Mouse (Mus musculus) gonadal fat pad, adult 2 months (tissue): Measurements from ENCODE around the gene Brd2. TPM values are rescaled to one million over a fixed set of nuclear protein-coding genes. Genes with fewer than 3 reads are reported as not detected.

Source experiments
- DNase-seq: peaks from one replicate; pipeline ENCODE4 v3.0.0-alpha.2; 2012; ENCODE audit warnings: low read depth
- polyA plus RNA-seq: library from polyadenylated mRNA; depleted of rRNA; stranded (reverse); fragments of >200 nt; gene quantifications from 2 replicates; pipeline ENCODE4 v1.2.3, GENCODE M21; 2012

Brd2 gene
- polyA plus RNA-seq, 1 experiment, result 110 TPM

DNA sequence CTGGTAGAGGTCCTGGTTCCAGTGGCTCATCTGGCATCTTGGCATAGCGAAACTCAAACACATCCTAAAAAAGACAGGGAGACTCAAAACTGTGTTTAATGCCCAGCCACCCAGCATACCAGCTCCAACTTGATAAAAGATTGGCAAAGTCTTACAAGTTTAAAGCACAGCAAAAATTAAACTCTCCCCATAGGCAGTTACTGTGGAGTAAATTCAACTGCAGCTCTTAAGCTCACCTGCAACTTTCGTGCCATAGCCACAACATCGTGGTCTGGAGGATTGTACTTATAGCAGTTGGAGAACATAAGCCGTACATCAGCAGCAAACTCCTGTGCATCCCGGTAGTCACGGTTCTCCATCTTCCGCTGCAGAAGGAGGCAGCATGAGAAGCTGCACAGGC is 8.3 kb downstream of the Brd2 start:
- no peak for DNase-seq

DNA sequence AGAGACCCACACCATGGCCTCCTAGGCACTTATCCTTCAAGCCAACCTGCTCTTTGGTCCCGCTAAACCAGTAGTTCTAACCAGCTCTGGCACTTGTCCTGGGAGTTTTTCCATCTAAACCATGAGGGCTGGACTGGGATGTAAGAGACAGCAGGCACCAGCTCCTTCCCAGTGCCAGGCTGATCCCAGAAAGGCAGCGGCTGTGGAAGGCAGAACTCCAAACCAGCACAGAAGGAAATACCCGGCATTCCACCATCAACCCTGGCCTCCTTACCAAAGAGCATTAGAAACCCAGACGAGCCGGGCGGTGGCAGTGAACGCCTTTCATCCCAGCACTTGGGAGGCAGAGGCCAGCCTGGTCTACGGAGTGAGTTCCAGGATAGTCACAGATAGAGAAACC is 12.1 kb downstream of the Brd2 start:
- no peak for DNase-seq

- no peak for DNase-seq
Observed at GRCm38 (mm10) chr17:34109806-34110195, 12.6 kb downstream of the Brd2 start.

DNA sequence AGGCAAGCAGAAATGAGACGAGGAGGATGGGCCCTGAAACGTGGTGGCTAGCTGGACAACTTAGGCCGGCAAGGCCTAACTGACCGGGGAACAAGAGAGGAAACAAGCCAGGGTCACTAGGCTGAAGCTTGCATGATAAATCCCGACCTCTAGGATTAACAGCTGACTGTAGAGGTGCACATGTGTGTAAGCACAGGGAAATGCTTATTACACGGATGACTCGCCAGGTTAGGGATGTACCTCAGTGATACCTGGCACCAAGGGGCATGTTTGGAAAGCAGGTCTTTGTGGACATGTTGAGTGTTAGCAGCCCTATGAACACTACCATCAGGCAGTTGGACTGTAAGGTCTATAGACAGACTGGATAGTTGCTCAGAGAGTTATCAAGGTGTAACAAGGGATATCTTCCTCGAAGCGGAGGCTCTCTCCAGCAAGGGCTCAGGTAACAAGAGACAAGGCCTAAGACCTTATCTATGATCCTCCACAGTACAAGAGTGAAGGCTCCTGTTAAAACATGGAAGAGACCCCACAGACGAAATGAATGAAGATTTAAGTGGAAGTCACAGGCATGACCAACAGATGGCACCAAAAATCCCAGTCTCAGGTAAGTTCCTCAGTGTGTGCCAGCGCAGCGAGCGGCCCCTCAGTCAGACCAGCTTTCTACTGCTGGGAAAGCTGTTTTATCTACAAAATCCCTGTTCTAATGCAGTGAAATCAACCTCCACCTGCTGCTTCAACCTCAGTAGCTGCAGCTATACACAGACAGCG is 13.2 kb downstream of the Brd2 start:
- DNase-seq, result no peak

GRCm38 (mm10) chr17:34108460-34108859 is 14.0 kb downstream of the Brd2 start:
- DNase-seq, result no peak

GRCm38 (mm10) chr17:34107109-34107867 is 15.1 kb downstream of the Brd2 start:
- DNase-seq, result no peak

DNA sequence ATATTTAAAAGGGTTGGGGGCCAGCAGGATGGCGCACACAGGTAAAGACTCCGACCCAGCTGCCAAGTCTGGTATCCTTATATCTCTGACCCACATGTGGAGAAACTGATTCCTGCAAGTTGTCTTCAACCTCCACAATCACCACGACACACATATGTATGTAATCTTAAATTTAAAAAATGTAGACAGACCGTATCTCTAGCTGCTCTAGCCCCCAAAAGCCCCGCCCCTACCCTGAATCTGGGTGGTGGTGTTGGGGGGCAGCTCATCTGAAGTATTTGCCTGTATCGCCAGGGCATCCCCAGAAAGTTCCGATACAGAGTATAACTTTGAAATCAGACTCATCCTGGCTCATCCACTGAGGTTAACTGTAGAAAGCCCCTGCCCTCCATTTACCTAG is 15.9 kb downstream of the Brd2 start:
- DNase-seq, result no peak

- no peak for DNase-seq
Observed at GRCm38 (mm10) chr17:34104804-34105203, 17.6 kb downstream of the Brd2 start.

GRCm38 (mm10) chr17:34102831-34103230 is 19.6 kb downstream of the Brd2 start:
- DNase-seq, result no peak

GRCm38 (mm10) chr17:34101604-34102032 is 20.8 kb downstream of the Brd2 start:
- DNase-seq, result no peak

DNA sequence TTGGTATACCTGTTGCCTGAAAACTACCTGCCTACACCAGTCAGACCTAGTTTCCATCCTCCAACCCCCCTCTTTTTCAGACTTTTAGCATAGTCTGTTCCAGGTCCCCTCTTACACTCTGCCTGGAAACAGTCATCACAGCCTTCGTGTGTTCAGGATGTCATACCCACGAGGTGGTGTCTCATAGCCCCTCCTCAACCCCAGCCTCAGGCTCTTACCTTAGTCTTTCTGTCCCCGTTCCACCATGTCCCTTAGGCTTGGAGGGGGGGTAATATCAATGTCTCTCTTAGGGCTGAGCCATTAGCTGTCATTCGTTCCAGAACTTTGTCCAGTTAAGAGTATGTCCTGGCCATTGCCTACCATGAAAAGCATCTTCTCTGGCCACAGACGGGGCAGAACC is 21.2 kb downstream of the Brd2 start:
- no peak for DNase-seq

DNA sequence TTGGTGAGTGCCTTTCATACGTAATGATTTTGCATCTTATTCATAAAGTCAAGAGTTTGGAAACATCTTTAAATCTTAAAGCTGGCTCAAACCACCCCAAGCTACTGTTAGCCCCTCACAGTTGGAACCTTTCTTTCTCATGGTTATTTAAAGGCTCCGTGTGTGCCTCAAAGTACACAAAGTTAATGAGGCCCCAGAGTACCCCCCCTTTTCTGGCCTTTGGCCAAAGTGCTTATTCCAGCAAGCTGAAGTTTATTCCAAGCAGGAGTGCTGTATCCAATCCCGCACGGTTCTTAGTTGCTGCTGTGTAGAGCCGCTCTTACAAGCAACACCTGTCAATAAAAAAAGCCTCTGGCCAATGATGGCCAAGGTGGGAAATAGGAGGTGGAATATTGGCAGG is 22.9 kb downstream of the Brd2 start:
- DNase-seq, result no peak

GRCm38 (mm10) chr17:34098709-34099479 is 23.5 kb downstream of the Brd2 start:
- DNase-seq, result no peak

DNA sequence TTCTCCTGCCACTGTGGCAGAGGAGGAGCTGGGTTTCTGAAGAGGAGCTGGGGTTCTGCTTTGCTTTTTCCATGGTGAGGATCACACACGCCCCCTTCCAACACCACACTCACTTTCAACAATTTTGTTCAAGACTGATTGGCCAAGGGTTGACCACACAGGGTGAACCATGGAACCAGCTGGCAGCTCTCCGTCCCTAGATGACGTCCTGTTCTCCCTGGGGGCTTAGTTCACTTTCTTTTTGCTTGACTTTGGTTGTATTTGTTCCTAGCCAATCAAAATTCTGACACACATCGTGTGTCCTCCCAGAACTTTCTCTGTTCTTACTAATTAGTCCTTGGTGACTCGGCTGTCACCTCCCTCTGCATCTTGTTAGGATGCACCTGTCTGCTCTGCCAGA is 25.2 kb downstream of the Brd2 start:
- DNase-seq, result no peak

DNA sequence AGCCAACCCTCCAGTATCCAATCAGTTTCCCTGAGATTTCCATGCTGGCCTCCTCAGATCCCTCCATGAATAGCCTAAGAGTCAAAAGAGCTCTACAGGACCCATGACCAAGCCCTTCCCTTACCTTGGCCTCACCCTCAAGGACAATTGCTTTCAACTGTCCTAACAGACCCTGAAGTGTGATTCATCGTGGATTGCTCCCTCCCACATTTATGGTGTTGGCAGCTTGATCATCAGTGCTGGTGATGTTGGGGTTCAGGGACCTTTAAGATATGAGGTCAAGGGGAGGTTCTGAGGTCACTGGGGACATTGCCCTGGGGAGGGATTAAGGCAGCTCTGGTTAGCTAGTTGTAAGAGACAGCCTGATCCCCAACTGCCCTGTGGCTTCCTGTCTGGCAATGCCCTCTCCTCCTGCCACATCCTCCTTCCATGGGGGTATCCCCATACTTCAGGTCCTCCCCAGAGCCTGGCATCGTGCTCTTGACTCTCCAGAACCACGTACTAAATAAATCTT is 25.9 kb downstream of the Brd2 start:
- DNase-seq, result no peak

DNA sequence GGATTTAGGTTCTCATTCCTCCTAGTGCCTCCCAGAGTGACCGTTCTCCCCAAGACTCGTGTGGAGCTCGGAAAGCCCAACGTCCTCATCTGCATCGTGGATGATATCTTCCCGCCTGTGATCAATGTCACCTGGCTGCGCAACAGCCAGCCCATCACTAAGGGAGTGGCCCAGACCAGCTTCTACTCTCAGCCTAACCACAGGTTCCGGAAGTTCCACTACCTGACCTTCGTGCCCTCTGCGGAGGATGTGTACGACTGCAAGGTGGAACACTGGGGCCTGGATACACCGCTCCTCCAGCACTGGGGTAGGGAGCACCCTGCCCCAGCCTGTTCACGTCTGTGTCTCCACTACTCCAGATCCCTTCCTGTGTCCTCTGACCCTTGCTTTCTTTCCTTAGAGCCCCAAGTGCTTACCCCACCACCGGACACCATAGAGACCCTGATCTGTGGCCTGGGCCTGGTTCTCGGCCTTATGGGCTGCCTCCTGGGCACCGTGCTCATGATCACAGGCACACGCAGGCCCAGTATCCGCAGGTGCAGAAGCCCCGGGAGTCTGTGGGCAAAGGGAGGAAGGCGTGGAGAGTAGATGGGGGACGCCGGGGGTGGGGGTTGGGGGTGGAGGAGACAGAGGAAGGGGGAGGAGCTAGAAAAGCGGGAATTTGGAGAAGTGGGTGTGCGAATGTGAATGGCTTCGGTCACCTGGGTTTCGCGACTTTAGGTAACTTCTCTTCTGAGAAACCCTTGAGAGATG is 28.0 kb downstream of the Brd2 start:
- DNase-seq, result no peak

GRCm38 (mm10) chr17:34093199-34093874 is 29.1 kb downstream of the Brd2 start:
- DNase-seq, result no peak

GRCm38 (mm10) chr17:34092197-34092875 is 30.1 kb downstream of the Brd2 start, which contains the start of gene H2-Oa:
Gene H2-Oa, plus strand, starts transcription at chr17:34092340.
- DNase-seq, result no peak

DNA sequence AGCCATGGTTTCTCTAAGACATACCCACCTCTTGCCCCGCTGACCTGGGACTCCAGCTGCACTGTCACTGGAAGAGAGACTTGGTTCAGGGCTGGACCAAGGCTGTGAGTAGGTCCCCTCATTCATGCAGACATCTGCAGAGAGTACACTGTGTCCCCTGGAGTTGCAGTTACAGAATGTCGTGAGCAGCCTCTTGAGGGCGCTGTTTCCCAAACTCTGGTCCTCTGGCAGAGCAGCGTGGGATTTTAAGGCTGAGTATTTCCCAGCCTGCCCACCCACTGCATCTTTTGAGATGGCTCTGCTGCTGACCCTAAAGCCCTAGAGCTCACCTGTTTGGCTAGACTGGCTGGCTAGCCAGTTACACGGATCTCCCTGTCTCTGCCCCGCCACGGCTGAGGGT is 31.5 kb downstream of the Brd2 start:
- DNase-seq, result no peak

- no peak for DNase-seq
Observed at GRCm38 (mm10) chr17:34088124-34088523, 34.3 kb downstream of the Brd2 start.
